Mouse (Mus musculus): ENCODE results near the gene Isg20. TPM values are rescaled to one million over a fixed set of nuclear protein-coding genes. Genes with fewer than 3 reads are reported as not detected.

Gene Isg20
- polyA plus RNA-seq (2012; ENCODE audit: low replicate concordance): 27.4 and 83.1 TPM in 2 replicates

GRCm38 (mm10) chr7:78912974-78913474 is at the start of gene Isg20:
Isg20 (plus strand) TSS chr7:78913424.

GRCm38 (mm10) chr7:78895653-78896333 is 17.4 kb upstream of the Isg20 start, which contains the start of gene Aen:
Aen (plus strand) TSS chr7:78895854.

Other genes with a start within 250 kb of the Isg20 start
- 2.0 and 2.5 TPM in 2 replicates for gene Ntrk3, start 175.4 kb upstream of the Isg20 start, polyA plus RNA-seq (2012; ENCODE audit: low replicate concordance)
- gene Mrps11, start 130.3 kb upstream of the Isg20 start, polyA plus RNA-seq (2012; ENCODE audit: low replicate concordance): 23.0 and 28.8 TPM in 2 replicates
- 1.9 and 11.4 TPM in 2 replicates for gene Mrpl46, start 129.9 kb upstream of the Isg20 start, polyA plus RNA-seq (2012; ENCODE audit: low replicate concordance)
- gene Det1, start 66.2 kb upstream of the Isg20 start, polyA plus RNA-seq (2012; ENCODE audit: low replicate concordance): 5.8 and 9.2 TPM in 2 replicates
- 16.8 and 41.5 TPM in 2 replicates for gene Aen, start 17.6 kb upstream of the Isg20 start, polyA plus RNA-seq (2012; ENCODE audit: low replicate concordance)
- not detected in 2 replicates for gene Acan, start 140.1 kb downstream of the Isg20 start, polyA plus RNA-seq (2012; ENCODE audit: low replicate concordance)
- 0.12 and 0.13 TPM in 2 replicates for gene Hapln3, start 217.6 kb downstream of the Isg20 start, polyA plus RNA-seq (2012; ENCODE audit: low replicate concordance)
- 34.8 and 51.4 TPM in 2 replicates for gene Mfge8, start 235.6 kb downstream of the Isg20 start, polyA plus RNA-seq (2012; ENCODE audit: low replicate concordance)